8 mouse cellular contexts compared by ENCODE assay signal in the genomic region with DNA sequence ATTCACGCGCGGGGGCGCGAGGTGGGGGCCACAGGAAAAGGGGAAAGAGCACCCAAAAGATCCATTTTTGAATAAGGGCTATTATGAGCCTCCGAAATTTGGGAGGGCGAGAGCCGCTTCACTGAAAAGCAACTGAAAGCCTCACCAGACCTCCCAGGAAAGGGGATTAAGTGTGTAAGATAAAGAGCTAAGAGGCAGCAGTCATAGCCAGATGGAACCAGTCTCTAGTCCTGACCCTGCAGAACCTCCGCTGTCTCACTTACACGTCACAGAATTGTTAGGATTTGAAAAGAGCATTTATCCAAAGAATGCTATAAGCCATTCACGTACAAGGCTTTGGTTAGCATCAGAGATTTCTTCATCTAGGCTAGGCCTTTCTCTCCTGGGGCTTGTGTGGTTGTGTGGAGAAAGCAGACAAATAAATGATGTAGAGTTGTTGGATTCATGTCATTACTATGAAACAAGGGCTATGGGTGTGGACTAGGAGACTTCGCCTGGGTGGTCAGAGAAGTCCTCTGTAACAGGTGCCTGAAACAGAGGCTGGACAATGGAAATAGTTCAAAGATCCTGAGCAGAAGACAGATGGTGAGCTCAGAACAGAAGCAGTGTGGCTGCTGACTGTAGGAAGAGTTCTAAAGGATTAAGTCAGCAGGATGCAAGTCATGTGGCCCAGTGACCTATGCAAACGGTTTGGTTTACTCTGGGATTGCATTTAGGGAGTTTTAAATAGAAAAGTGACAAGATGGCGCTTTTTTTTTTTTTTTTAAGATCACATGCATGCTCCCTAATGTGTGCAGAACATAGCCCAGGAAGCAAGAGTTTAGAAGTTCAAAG. TPM values are rescaled to one million over a fixed set of nuclear protein-coding genes. Genes with fewer than 3 reads are reported as not detected.
DNase-seq lines count a peak whose midpoint lies in the region; ATAC-seq and TF ChIP-seq lines count a peak whose summit lies in the region.

No protein-coding gene starts in this region.

- intact Hi-C loops in heart, postnatal 10 days (cut with DNase I): no loop called here
- intact Hi-C loops in left cerebral cortex, postnatal 4 days (cut with DNase I): no loop called here

- peak overlapping the region; percentile 93 for H3K9ac ChIP-seq in heart, embryonic 15.5 days
- H3K9ac ChIP-seq in forebrain, embryonic 11.5 days (ENCODE audit: low read length): peak overlapping the region; percentile 96
- peak overlapping the region; percentile 94 for H3K9ac ChIP-seq in liver, embryonic 15.5 days

- no peaks in the 10 kb centered on the region for H3K27me3 ChIP-seq in heart, embryonic 15.5 days
- no peaks in the 10 kb centered on the region for H3K27me3 ChIP-seq in G1E (ENCODE audit: insufficient read depth, low read length)
- no peaks in the 10 kb centered on the region for H3K27me3 ChIP-seq in forebrain, embryonic 11.5 days (ENCODE audit: control insufficient read depth, insufficient read depth, low read length)
- no peaks in the 10 kb centered on the region for H3K27me3 ChIP-seq in liver, embryonic 15.5 days

- TF ChIP-seq CTCF in G1E (IDR thresholded peaks at IDR 0.05; ENCODE audit: low read depth, low read length): no peak

- no peak; the same call in 1 of the 2 replicates for ATAC-seq in heart, embryonic 15.5 days (replicated peaks; ENCODE audit: insufficient number of reproducible peaks, insufficient read depth, low FRiP score, low read depth)
- ATAC-seq in G1E (ENCODE audit: extremely low read depth, insufficient number of reproducible peaks, low FRiP score, poor library complexity, severe bottlenecking): no peak
- peak; percentile 20; the same call in 1 of the 2 replicates for ATAC-seq in forebrain, embryonic 11.5 days (replicated peaks; ENCODE audit: low FRiP score)
- no peak for ATAC-seq in liver, embryonic 15.5 days (ENCODE audit: insufficient read depth)

- peaks cover 44% of the 10 kb centered on the region for H3K4me1 ChIP-seq in heart, embryonic 15.5 days (replicated peaks)
- H3K4me1 ChIP-seq in G1E (ENCODE audit: insufficient read depth, low read depth, low read length): peaks cover 55% of the 10 kb centered on the region
- H3K4me1 ChIP-seq in forebrain, embryonic 11.5 days (replicated peaks; ENCODE audit: control insufficient read depth, insufficient read depth, low read length): peaks cover 8% of the 10 kb centered on the region
- H3K4me1 ChIP-seq in liver, embryonic 15.5 days (replicated peaks): peaks cover 42% of the 10 kb centered on the region

- peak overlapping the region; percentile 85 for H3K4me3 ChIP-seq in heart, embryonic 15.5 days
- peak overlapping the region; percentile 100 for H3K4me3 ChIP-seq in G1E (ENCODE audit: low read depth, low read length)
- H3K4me3 ChIP-seq in forebrain, embryonic 11.5 days (ENCODE audit: low read depth, low read length): peak overlapping the region; percentile 98
- H3K4me3 ChIP-seq in liver, embryonic 15.5 days (replicated peaks): peak overlapping the region; percentile 99

- H3K27ac ChIP-seq in heart, embryonic 15.5 days: peak overlapping the region; percentile 98
- H3K27ac ChIP-seq in forebrain, embryonic 11.5 days (ENCODE audit: low read depth, low read length): peak overlapping the region; percentile 96
- H3K27ac ChIP-seq in liver, embryonic 15.5 days (replicated peaks): peak overlapping the region; percentile 93

- H3K36me3 ChIP-seq in heart, embryonic 15.5 days: no peaks in the 10 kb centered on the region
- peaks cover 23% of the 10 kb centered on the region for H3K36me3 ChIP-seq in G1E (replicated peaks)
- H3K36me3 ChIP-seq in forebrain, embryonic 11.5 days (ENCODE audit: control insufficient read depth, insufficient read depth, low read length): no peaks in the 10 kb centered on the region
- no peaks in the 10 kb centered on the region; the same call in 1 of the 2 replicates for H3K36me3 ChIP-seq in liver, embryonic 15.5 days (replicated peaks)

- H3K9me3 ChIP-seq in heart, embryonic 15.5 days (replicated peaks): no peaks in the 10 kb centered on the region
- no peaks in the 10 kb centered on the region for H3K9me3 ChIP-seq in G1E (replicated peaks)
- H3K9me3 ChIP-seq in forebrain, embryonic 11.5 days (ENCODE audit: control insufficient read depth, low read length): no peaks in the 10 kb centered on the region
- no peaks in the 10 kb centered on the region for H3K9me3 ChIP-seq in liver, embryonic 15.5 days (replicated peaks)

- peak overlapping the region; percentile 84 for H3K4me2 ChIP-seq in heart, embryonic 15.5 days
- peak overlapping the region; percentile 77 for H3K4me2 ChIP-seq in forebrain, embryonic 11.5 days (ENCODE audit: low read depth, low read length, severe bottlenecking)
- H3K4me2 ChIP-seq in liver, embryonic 15.5 days: peak overlapping the region; percentile 93

- no peak for DNase-seq in heart, postnatal 10 days
- DNase-seq in G1E (ENCODE audit: low spot score): no peak
- no peak for DNase-seq in forebrain, embryonic 11.5 days (ENCODE audit: low spot score)
- DNase-seq in adrenal gland, postnatal 14 days: no peak
- DNase-seq in frontal cortex, postnatal 10 days (ENCODE audit: low spot score in 2 of 2): no peak
- no peak for DNase-seq in left cerebral cortex, postnatal 4 days

- WGBS in heart, embryonic 15.5 days: 15% methylated on average over 14 of the region's 14 CpGs
- WGBS in forebrain, embryonic 11.5 days: 10% methylated on average over 14 of the region's 14 CpGs
- 24% methylated on average over 14 of the region's 14 CpGs for WGBS in liver, embryonic 15.5 days (ENCODE audit: insufficient replicate concordance)

RNA-seq across cellular contexts. Expression of gene Fem1b, which starts 0.7 kb away (rescaled TPM):
- 11.4 and 14.8 TPM in 2 replicates for polyA plus RNA-seq in heart, embryonic 15.5 days (2015; fragmentation: Nextera tagmentation; extraction: Ambion mirVana)
- total RNA-seq in heart, postnatal 10 days (2021): 10 to 100 TPM; 31.3 to 34.9 TPM
- total RNA-seq in G1E (2014; fragmentation: Nextera tagmentation) (94.4 and 102 TPM in 2 replicates), G1E (2017) (100 and 112 TPM in 2 replicates)
- 16.3 and 17.3 TPM in 2 replicates for polyA plus RNA-seq in G1E (2012)
- 55.0 and 58.3 TPM in 2 replicates for polyA plus RNA-seq in forebrain, embryonic 11.5 days (2014; fragmentation: Nextera tagmentation; extraction: Ambion mirVana)
- 8.4 and 9.9 TPM in 2 replicates for polyA plus RNA-seq in liver, embryonic 15.5 days (2015; fragmentation: Nextera tagmentation; extraction: Ambion mirVana)
- total RNA-seq in adrenal gland, postnatal 14 days (2021): 38.4 and 38.9 TPM in 2 replicates
- total RNA-seq in left cerebral cortex, postnatal 4 days (2021): 100 to 1,000 TPM; 126 to 127 TPM

RNA-seq across cellular contexts. Expression of gene Cln6, which starts 26.2 kb away (rescaled TPM):
- polyA plus RNA-seq in heart, embryonic 15.5 days (2015; fragmentation: Nextera tagmentation; extraction: Ambion mirVana): 14.1 and 18.0 TPM in 2 replicates
- total RNA-seq in heart, postnatal 10 days (2021): 10 to 100 TPM; 19.7 to 23.4 TPM
- 69.9 and 72.8 TPM in 2 replicates for total RNA-seq in G1E (2014; fragmentation: Nextera tagmentation)
- total RNA-seq in G1E (2017): 32.5 and 34.9 TPM in 2 replicates
- polyA plus RNA-seq in G1E (2012): 31.7 and 37.0 TPM in 2 replicates
- 14.5 and 17.8 TPM in 2 replicates for polyA plus RNA-seq in forebrain, embryonic 11.5 days (2014; fragmentation: Nextera tagmentation; extraction: Ambion mirVana)
- 14.3 and 15.4 TPM in 2 replicates for polyA plus RNA-seq in liver, embryonic 15.5 days (2015; fragmentation: Nextera tagmentation; extraction: Ambion mirVana)
- total RNA-seq in adrenal gland, postnatal 14 days (2021): 17.6 and 23.5 TPM in 2 replicates
- total RNA-seq in left cerebral cortex, postnatal 4 days (2021): 1 to 10 TPM; 7.1 to 9.0 TPM

RNA-seq across cellular contexts. Expression of gene Calml4, which starts 45.4 kb away (rescaled TPM):
- 3.0 and 4.3 TPM in 2 replicates for polyA plus RNA-seq in heart, embryonic 15.5 days (2015; fragmentation: Nextera tagmentation; extraction: Ambion mirVana)
- total RNA-seq in heart, postnatal 10 days (2021): 1 to 10 TPM; 1.8 to 2.2 TPM
- not detected in 2 replicates for total RNA-seq in G1E (2014; fragmentation: Nextera tagmentation)
- 0.11 TPM in 1 of 2 replicates, not detected in the other for total RNA-seq in G1E (2017)
- polyA plus RNA-seq in G1E (2012): 0.15 TPM in 1 of 2 replicates, not detected in the other
- polyA plus RNA-seq in forebrain, embryonic 11.5 days (2014; fragmentation: Nextera tagmentation; extraction: Ambion mirVana): 0.48 and 1.5 TPM in 2 replicates
- polyA plus RNA-seq in liver, embryonic 15.5 days (2015; fragmentation: Nextera tagmentation; extraction: Ambion mirVana): 2.1 TPM in 2 replicates
- total RNA-seq in adrenal gland, postnatal 14 days (2021): 8.6 and 9.5 TPM in 2 replicates
- total RNA-seq in left cerebral cortex, postnatal 4 days (2021): under 1 TPM; 0.66 to 0.93 TPM
